Mouse (Mus musculus): ENCODE results near the gene Wdr81.

Gene Wdr81

GRCm38 (mm10) chr11:75397452-75397851, 57.1 kb downstream of the Wdr81 start:
- no peak for DNase-seq

- DNase-seq = no peak
Measured at GRCm38 (mm10) chr11:75395611-75396010, 58.9 kb downstream of the Wdr81 start.

All from cerebellum, adult 9-10 months (tissue).